13 mouse cellular contexts compared by ENCODE assay signal in genomic region chr1:80671730-80672129, GRCm38 (mm10).
"Had no signal": no experiment of that assay in that cellular context is flagged by ENCODE, and none has a peak within 500 bp of the region (broad histone marks: within the 10 kb centered on the region; RNA-seq: fewer than 3 reads in every experiment).

No protein-coding gene starts in this region.

- H3K27me3 ChIP-seq: limb, embryonic 12.5 days; liver, embryonic 13.5 days; lung, embryonic 15.5 days; megakaryocyte, embryonic 14.5 days; midbrain, embryonic 12.5 days had no signal

- H3K4me3 ChIP-seq: layer of hippocampus, adult 2 months; limb, embryonic 12.5 days; liver, embryonic 13.5 days; lung, embryonic 15.5 days; megakaryocyte, embryonic 14.5 days; midbrain, embryonic 12.5 days had no signal

- H3K27ac ChIP-seq: layer of hippocampus, adult 2 months; limb, embryonic 12.5 days; liver, embryonic 13.5 days; lung, embryonic 15.5 days; midbrain, embryonic 12.5 days had no signal

- H3K4me2 ChIP-seq: limb, embryonic 12.5 days; liver, embryonic 13.5 days; lung, embryonic 15.5 days; midbrain, embryonic 12.5 days had no signal

- H3K4me1 ChIP-seq: limb, embryonic 12.5 days; liver, embryonic 13.5 days; lung, embryonic 15.5 days; midbrain, embryonic 12.5 days had no signal

- H3K9me3 ChIP-seq: limb, embryonic 12.5 days; liver, embryonic 13.5 days; lung, embryonic 15.5 days; megakaryocyte, embryonic 14.5 days; midbrain, embryonic 12.5 days had no signal

- H3K9ac ChIP-seq: limb, embryonic 12.5 days; liver, embryonic 13.5 days; liver, postnatal 0 days; lung, embryonic 15.5 days; midbrain, embryonic 12.5 days had no signal

- H3K36me3 ChIP-seq: limb, embryonic 12.5 days; liver, embryonic 13.5 days; lung, embryonic 15.5 days; midbrain, embryonic 12.5 days had no signal

- DNase-seq: kidney, adult 18-20 months; kidney, postnatal 10 days; kidney, postnatal 4 days; liver; liver, embryonic 13.5 days; liver, postnatal 0 days; thymus, postnatal 36 days had no signal

- ATAC-seq: liver, postnatal 0 days; midbrain, embryonic 16.5 days had no signal
